Mouse (Mus musculus) testis, adult 2 months (tissue): Measurements from ENCODE around the gene Ncapd3.

Source experiments
- CTCF ChIP-seq: fragments of 200-500 bp; IDR thresholded peaks from 2 replicates; pipeline ENCODE4 v1.5.1; 2012; ENCODE audit warnings: low read depth, mild to moderate bottlenecking, inconsistent platforms, low read length, moderate library complexity; ENCODE audit not compliant: control insufficient read depth, insufficient read depth, insufficient replicate concordance
- POLR2A ChIP-seq: fragments of 200-500 bp; IDR thresholded peaks from 2 replicates; pipeline ENCODE4 v1.6.1; 2012; ENCODE audit warnings: low read depth, mild to moderate bottlenecking, inconsistent platforms, low read length, moderate library complexity; ENCODE audit not compliant: control insufficient read depth

GRCm38 (mm10) chr9:27106081-27106480 is 76.1 kb downstream of the Ncapd3 start:
- no peak for TF ChIP-seq CTCF
- no peak for TF ChIP-seq POLR2A
